Mouse (Mus musculus): Measurements from ENCODE around the gene Sbk2. TPM values are rescaled to one million over a fixed set of nuclear protein-coding genes. Genes with fewer than 3 reads are reported as not detected.

Sbk2 gene
- polyA plus RNA-seq, 1 experiment from 2014 or later, result not detected

DNA sequence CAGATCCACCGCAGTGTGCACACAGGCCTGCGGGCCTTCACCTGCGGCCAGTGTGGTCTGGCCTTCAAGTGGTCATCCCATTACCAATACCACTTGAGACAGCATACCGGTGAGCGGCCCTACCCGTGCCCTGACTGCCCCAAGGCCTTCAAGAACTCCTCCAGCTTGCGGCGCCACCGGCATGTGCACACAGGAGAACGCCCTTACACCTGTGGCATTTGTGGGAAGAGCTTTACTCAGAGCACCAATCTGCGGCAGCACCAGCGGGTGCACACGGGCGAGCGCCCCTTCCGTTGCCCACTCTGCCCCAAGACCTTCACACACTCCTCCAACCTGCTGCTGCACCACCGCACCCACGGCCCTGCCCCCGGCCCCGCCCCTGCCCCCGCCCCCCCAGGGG, 45.1 kb downstream of the Sbk2 start:
- H3K9me3 ChIP-seq, result no peaks in the 10 kb centered on the region
- no peaks in the 10 kb centered on the region for H3K27me3 ChIP-seq
- H3K4me1 ChIP-seq, result peaks cover 55% of the 10 kb centered on the region
- 82% methylated on average over 17 of the region's 21 CpGs for WGBS
- peaks cover 43% of the 10 kb centered on the region for H3K36me3 ChIP-seq (replicated peaks)
- H3K4me2 ChIP-seq, result no peak overlapping the region
- ATAC-seq (ENCODE audit: low FRiP score), result no peak
- H3K27ac ChIP-seq, result no peak overlapping the region
- H3K9ac ChIP-seq, result no peak overlapping the region
- H3K4me3 ChIP-seq (replicated peaks), result no peak overlapping the region

DNA sequence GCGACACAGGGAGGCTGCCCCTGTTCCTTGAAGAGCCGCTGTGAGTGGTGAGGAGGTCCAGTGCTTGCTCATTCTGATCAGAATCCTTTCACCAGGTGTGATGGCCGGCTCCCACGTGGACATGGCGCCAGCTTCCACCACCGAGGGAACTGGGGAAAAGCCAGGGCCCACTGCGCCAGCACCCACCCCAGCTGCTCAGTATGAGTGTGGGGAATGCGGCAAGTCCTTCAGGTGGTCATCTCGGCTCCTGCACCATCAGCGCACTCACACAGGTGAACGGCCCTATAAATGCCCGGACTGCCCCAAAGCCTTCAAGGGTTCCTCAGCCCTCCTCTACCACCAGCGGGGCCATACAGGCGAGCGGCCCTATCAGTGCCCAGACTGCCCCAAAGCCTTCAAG, 45.5 kb downstream of the Sbk2 start:
- 93% methylated on average over 15 of the region's 15 CpGs for WGBS
- Histone ChIP-seq H3K9me3 (no peaks in the 10 kb centered on the region), H3K36me3 (replicated peaks) (peaks cover 43% of the 10 kb centered on the region), H3K4me3 (replicated peaks) (no peak overlapping the region), H3K27me3 (no peaks in the 10 kb centered on the region), H3K4me1 (peaks cover 50% of the 10 kb centered on the region), H3K4me2 (no peak overlapping the region), H3K27ac (no peak overlapping the region), H3K9ac (no peak overlapping the region)
- no peak for ATAC-seq (ENCODE audit: low FRiP score)

DNA sequence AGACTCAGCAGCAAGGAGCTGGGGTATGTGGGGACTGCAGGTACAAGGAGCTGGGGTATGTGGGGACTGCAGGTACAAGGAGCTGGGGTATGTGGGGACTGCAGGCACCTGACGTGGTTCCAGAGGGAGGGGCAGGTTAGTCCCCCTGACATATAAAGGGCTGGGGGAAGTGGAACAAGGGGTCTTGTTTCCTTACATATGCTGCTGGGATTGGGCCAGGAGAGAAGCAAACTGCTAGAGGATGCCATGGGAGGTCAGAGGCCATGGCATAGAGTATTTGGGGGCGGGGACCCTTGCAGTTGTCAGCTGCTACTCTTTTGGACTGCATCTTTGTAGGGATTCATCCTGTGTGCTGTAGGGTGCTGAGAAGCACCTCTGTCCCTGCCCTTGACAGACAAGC, 46.7 kb downstream of the Sbk2 start:
- Histone ChIP-seq H3K36me3 (replicated peaks) (peaks cover 43% of the 10 kb centered on the region), H3K27me3 (no peaks in the 10 kb centered on the region), H3K9ac (no peak overlapping the region), H3K27ac (no peak overlapping the region), H3K4me1 (peaks cover 40% of the 10 kb centered on the region), H3K4me3 (replicated peaks) (no peak overlapping the region), H3K9me3 (no peaks in the 10 kb centered on the region), H3K4me2 (no peak overlapping the region)
- ATAC-seq (ENCODE audit: low FRiP score), result no peak
- WGBS, result 89% methylated on average over 2 of the region's 2 CpGs

GRCm38 (mm10) chr7:4915669-4916416, 48.4 kb downstream of the Sbk2 start:
- H3K9ac ChIP-seq, result peak overlapping the region; percentile 81
- peaks cover 37% of the 10 kb centered on the region for H3K36me3 ChIP-seq (replicated peaks)
- peak; percentile 43 for ATAC-seq (ENCODE audit: low FRiP score)
- H3K4me2 ChIP-seq, result peak overlapping the region; percentile 86
- H3K4me1 ChIP-seq, result peaks cover 25% of the 10 kb centered on the region
- no peaks in the 10 kb centered on the region for H3K9me3 ChIP-seq
- peak overlapping the region; percentile 65 for H3K4me3 ChIP-seq (replicated peaks)
- WGBS, result 21% methylated on average over 14 of the region's 14 CpGs
- H3K27me3 ChIP-seq, result no peaks in the 10 kb centered on the region
- H3K27ac ChIP-seq, result peak overlapping the region; percentile 97

DNA sequence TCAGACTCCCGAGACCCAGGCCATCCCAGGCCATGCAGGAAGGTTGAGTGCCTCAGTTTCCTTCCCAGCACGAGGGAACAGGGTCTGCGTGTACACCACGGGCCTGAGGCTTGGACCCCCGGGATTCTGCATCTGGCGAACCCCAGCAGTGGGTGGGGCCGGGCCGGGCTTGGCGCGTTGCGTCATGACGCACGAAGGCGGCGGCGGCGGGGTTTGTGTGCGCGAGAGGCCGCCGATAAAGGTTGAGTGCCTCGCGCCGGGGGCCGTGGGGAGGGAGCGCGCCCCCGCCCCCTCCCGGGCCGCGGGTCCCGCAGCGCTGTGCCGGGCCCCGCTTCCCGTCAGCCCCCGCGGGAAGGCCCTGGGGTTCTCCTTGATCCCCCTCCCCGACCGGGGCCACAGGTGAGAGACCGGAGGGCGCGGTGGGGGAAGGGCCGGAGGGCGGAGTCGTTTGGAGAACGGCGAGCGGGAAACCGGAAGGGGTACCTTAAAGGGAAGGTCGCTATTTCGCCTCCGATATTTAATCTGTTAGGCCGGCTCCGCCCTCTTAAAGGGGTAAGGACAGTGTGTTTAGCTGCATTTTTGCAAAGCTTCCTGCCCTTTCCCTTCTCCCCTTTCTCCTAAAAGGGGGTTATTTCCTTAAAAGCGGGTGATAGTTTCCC, 49.1 kb downstream of the Sbk2 start, which contains the start of gene Zfp628:
TSS of gene Zfp628 (plus strand) at position 211 of the 659 bp plus-strand sequence.
- peak; percentile 93 for ATAC-seq (ENCODE audit: low FRiP score)
- under 1% methylated on average over 46 of the region's 56 CpGs for WGBS
- Histone ChIP-seq H3K4me2 (peak within 1 kb of the TSS; percentile 86), H3K9me3 (no peaks in the 10 kb centered on the region), H3K4me3 (replicated peaks) (peak within 1 kb of the TSS; percentile 65), H3K27me3 (no peaks in the 10 kb centered on the region), H3K27ac (peak within 1 kb of the TSS; percentile 97), H3K4me1 (peaks cover 22% of the 10 kb centered on the region), H3K9ac (peak within 1 kb of the TSS; percentile 81), H3K36me3 (replicated peaks) (peaks cover 30% of the 10 kb centered on the region)

DNA sequence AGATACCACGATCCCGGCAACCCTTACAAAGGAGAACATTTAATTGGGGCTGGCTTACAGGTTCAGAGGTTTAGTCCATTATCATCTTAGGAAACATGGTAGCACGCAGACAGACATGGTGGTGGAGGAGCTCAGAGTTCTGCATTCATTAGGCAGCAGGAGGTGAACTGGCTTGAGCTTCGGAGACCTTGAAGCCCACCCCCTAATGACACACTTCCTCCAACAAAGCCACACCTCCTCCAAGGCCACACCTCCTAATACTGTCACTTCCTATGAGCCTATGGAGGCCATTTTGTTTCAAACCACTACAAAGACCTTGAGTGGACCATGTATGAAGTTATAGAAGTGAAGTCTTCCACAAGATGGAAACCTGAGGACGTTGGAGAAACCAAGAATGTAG, 52.0 kb downstream of the Sbk2 start:
- H3K36me3 ChIP-seq (replicated peaks), result 0 out of 2 replicates have a peak, but pooled peaks cover 1% of the 10 kb centered on the region
- ATAC-seq (ENCODE audit: low FRiP score), result no peak
- no peak overlapping the region for H3K4me3 ChIP-seq (replicated peaks)
- H3K27ac ChIP-seq, result no peak overlapping the region
- WGBS, result 64% methylated on average over 5 of the region's 5 CpGs
- no peak overlapping the region for H3K4me2 ChIP-seq
- H3K9me3 ChIP-seq, result no peaks in the 10 kb centered on the region
- H3K9ac ChIP-seq, result no peak overlapping the region
- H3K4me1 ChIP-seq, result peaks cover 20% of the 10 kb centered on the region
- H3K27me3 ChIP-seq, result 0 out of 2 replicates have a peak, but pooled peaks cover 3% of the 10 kb centered on the region

- Histone ChIP-seq H3K4me1 (peaks cover 17% of the 10 kb centered on the region), H3K9ac (no peak overlapping the region), H3K27ac (no peak overlapping the region), H3K4me3 (replicated peaks) (no peak overlapping the region), H3K27me3 (0 out of 2 replicates have a peak, but pooled peaks cover 3% of the 10 kb centered on the region), H3K9me3 (no peaks in the 10 kb centered on the region), H3K36me3 (replicated peaks) (no peaks in the 10 kb centered on the region), H3K4me2 (no peak overlapping the region)
- WGBS, result 27% methylated on average over 9 of the region's 9 CpGs
- ATAC-seq (ENCODE audit: low FRiP score), result no peak
Observed at GRCm38 (mm10) chr7:4911561-4911960, 52.6 kb downstream of the Sbk2 start.

- ATAC-seq (ENCODE audit: low FRiP score), result peak; percentile 30; the same call in 1 of the 2 replicates
- Histone ChIP-seq H3K4me2 (peak within 1 kb of the TSS; percentile 2; the same call in 1 of the 2 replicates), H3K4me3 (replicated peaks) (no peak within 1 kb of the TSS), H3K27me3 (0 out of 2 replicates have a peak, but pooled peaks cover 3% of the 10 kb centered on the region), H3K4me1 (peaks cover 7% of the 10 kb centered on the region; the same call in 1 of the 2 replicates), H3K9me3 (no peaks in the 10 kb centered on the region), H3K27ac (0 out of 2 replicates have a peak within 1 kb of the TSS, but pooled peaks have one; percentile 47), H3K36me3 (replicated peaks) (no peaks in the 10 kb centered on the region), H3K9ac (peak within 1 kb of the TSS; percentile 13; the same call in 1 of the 2 replicates)
- whole genome bisulfite sequencing, result 9% methylated on average over 10 of the region's 10 CpGs
Observed at GRCm38 (mm10) chr7:4906466-4906950, 57.7 kb downstream of the Sbk2 start, which contains the start of gene Gm36210. Gm36210 (minus strand) TSS chr7:4906516.

DNA sequence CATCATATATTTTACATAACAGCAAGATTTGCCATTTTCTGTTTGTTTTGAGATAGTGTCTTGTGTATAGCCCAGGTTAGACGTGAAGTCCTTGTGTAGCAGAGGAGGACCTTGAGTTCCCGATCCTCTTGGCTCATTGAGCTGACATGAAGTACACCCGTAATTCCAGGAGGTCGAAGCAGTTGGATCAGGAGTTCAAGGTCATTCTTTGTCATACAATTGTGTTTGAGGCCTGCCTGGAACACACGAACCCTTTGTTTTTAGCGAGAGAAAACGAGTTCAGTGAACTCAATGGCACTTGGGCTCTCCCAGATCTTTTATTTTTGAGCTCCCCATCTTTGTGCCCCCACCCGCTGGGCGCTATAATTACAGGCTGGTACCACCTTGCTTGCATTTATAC, 61.8 kb downstream of the Sbk2 start:
- no peak overlapping the region for H3K4me3 ChIP-seq (replicated peaks)
- WGBS, result 65% methylated on average over 9 of the region's 9 CpGs
- ATAC-seq (ENCODE audit: low FRiP score), result no peak

GRCm38 (mm10) chr7:4901171-4901570, 63.0 kb downstream of the Sbk2 start:
- Histone ChIP-seq H3K9ac (no peak overlapping the region), H3K4me3 (replicated peaks) (no peak overlapping the region), H3K27ac (no peak overlapping the region), H3K36me3 (replicated peaks) (no peaks in the 10 kb centered on the region), H3K4me1 (peaks cover 12% of the 10 kb centered on the region), H3K9me3 (peaks cover 5% of the 10 kb centered on the region), H3K4me2 (no peak overlapping the region), H3K27me3 (peaks cover 17% of the 10 kb centered on the region)
- no peak for ATAC-seq (ENCODE audit: low FRiP score)
- 41% methylated on average over 8 of the region's 8 CpGs for WGBS

More for the DNA sequence above, 61.8 kb downstream of the Sbk2 start:
- H3K9ac ChIP-seq, result no peak overlapping the region
- peaks cover 19% of the 10 kb centered on the region for H3K4me1 ChIP-seq
- H3K27ac ChIP-seq, result no peak overlapping the region
- peaks cover 17% of the 10 kb centered on the region for H3K27me3 ChIP-seq
- H3K9me3 ChIP-seq, result peaks cover 5% of the 10 kb centered on the region
- no peaks in the 10 kb centered on the region for H3K36me3 ChIP-seq (replicated peaks)
- no peak overlapping the region for H3K4me2 ChIP-seq

- H3K27ac ChIP-seq, result no peak overlapping the region
- WGBS, result 18% methylated on average over 11 of the region's 11 CpGs
- H3K4me3 ChIP-seq (replicated peaks), result no peak overlapping the region
- H3K36me3 ChIP-seq (replicated peaks), result no peaks in the 10 kb centered on the region
- peaks cover 17% of the 10 kb centered on the region for H3K27me3 ChIP-seq
- H3K4me1 ChIP-seq, result peaks cover 12% of the 10 kb centered on the region
- ATAC-seq (ENCODE audit: low FRiP score), result no peak
- H3K4me2 ChIP-seq, result peak overlapping the region; percentile 42; the same call in 1 of the 2 replicates
- 0 out of 2 replicates have a peak overlapping the region, but pooled peaks have one; percentile 1 for H3K9ac ChIP-seq
- H3K9me3 ChIP-seq, result peaks cover 5% of the 10 kb centered on the region
Observed at GRCm38 (mm10) chr7:4900523-4900851, 63.7 kb downstream of the Sbk2 start.

All from forebrain, embryonic 12.5 days (tissue).